Mouse (Mus musculus) kidney, postnatal 0 days (tissue): Measurements from ENCODE around the gene Pkp4. TPM values are rescaled to one million over a fixed set of nuclear protein-coding genes. Genes with fewer than 3 reads are reported as not detected.

Experiments used
- ATAC-seq: fragments of 200-750 bp; cut with Nextera tagmentation; replicated peaks from 2 replicates; pipeline ENCODE4 v1.8.0; 2017; ENCODE audit warnings: low read depth, moderate number of reproducible peaks, moderate TSS enrichment, moderate library complexity; ENCODE audit not compliant: low FRiP score
- DNase-seq: peaks from one replicate; pipeline ENCODE4 v3.0.0-alpha.2; 2016; ENCODE audit warnings: low spot score
- H3K27ac ChIP-seq: fragments of 300-500 bp; sonication (generic); 2 replicates; pipeline ENCODE4 v1.5.1; 2014; ENCODE audit warnings: mild to moderate bottlenecking
- H3K27me3 ChIP-seq: fragments of 300-500 bp; sonication (generic); 2 replicates; pipeline ENCODE4 v1.6.1; 2014; ENCODE audit warnings: low read length, mixed read lengths; ENCODE audit not compliant: insufficient read depth
- H3K36me3 ChIP-seq: fragments of 300-500 bp; sonication (generic); 2 replicates; pipeline ENCODE4 v1.6.1; 2014; ENCODE audit warnings: low read length, mixed read lengths; ENCODE audit not compliant: insufficient read depth
- H3K4me1 ChIP-seq: fragments of 300-500 bp; sonication (generic); replicated peaks from 2 replicates; pipeline ENCODE4 v1.6.1; 2014; ENCODE audit warnings: antibody characterized with exemption, low read length, mixed read lengths; ENCODE audit not compliant: insufficient read depth
- H3K4me2 ChIP-seq: fragments of 300-500 bp; sonication (generic); 2 replicates; pipeline ENCODE4 v1.6.1; 2014; ENCODE audit warnings: mild to moderate bottlenecking, low read length, moderate library complexity, mixed read lengths
- H3K4me3 ChIP-seq: fragments of 300-500 bp; sonication (generic); replicated peaks from 2 replicates; pipeline ENCODE4 v1.5.1; 2014; ENCODE audit warnings: low read depth, low read length
- H3K9ac ChIP-seq: fragments of 300-500 bp; sonication (generic); 2 replicates; pipeline ENCODE4 v1.6.1; 2014; ENCODE audit warnings: low read depth, low read length
- H3K9me3 ChIP-seq: fragments of 300-500 bp; sonication (generic); replicated peaks from 2 replicates; pipeline ENCODE4 v1.6.1; 2016; ENCODE audit warnings: low read length, inconsistent platforms, mixed read lengths
- CTCF ChIP-seq: IDR thresholded peaks from 2 replicates; pipeline ENCODE4 v1.5.1; 2016; ENCODE audit warnings: antibody characterized with exemption, low read depth, mild to moderate bottlenecking, moderate library complexity
- whole genome bisulfite sequencing: fragments of 180-500 bp; shearing (Covaris S2); extraction: QIAGEN DNeasy Blood & Tissue Kit; methylation state at CpG from one replicate; pipeline ENCODE4 v1.1.7; 2014; 5-methylcytosine and 5-hydroxymethylcytosine counted together
- polyA plus RNA-seq: library from polyadenylated mRNA; unstranded; fragments of >200 nt; fragmentation: Nextera tagmentation; extraction: Ambion mirVana; gene quantifications from 2 replicates; pipeline ENCODE4 v1.2.1, GENCODE M21; 2015

Gene Pkp4
- polyA plus RNA-seq, 1 experiment from 2014 or later = 20.2 TPM

GRCm38 (mm10) chr2:59199476-59199976 is 38.9 kb downstream of the Pkp4 start:
- Histone ChIP-seq H3K27ac (no peak overlapping the region), H3K4me2 (no peak overlapping the region), H3K4me1 (peaks cover 7% of the 10 kb centered on the region; the same call in 1 of the 2 replicates), H3K9ac (no peak overlapping the region), H3K4me3 (no peak overlapping the region), H3K27me3 (no peaks in the 10 kb centered on the region), H3K36me3 (no peaks in the 10 kb centered on the region), H3K9me3 (no peaks in the 10 kb centered on the region)
- WGBS = 90% methylated on average over 5 of the region's 5 CpGs
- DNase-seq (no peak), ATAC-seq (no peak)
- TF ChIP-seq CTCF = no peak

GRCm38 (mm10) chr2:59200511-59200910 is 39.9 kb downstream of the Pkp4 start:
- Histone ChIP-seq H3K4me1 (peaks cover 7% of the 10 kb centered on the region; the same call in 1 of the 2 replicates), H3K9ac (no peak overlapping the region), H3K27ac (0 out of 2 replicates have a peak overlapping the region, but pooled peaks have one; percentile 5), H3K36me3 (no peaks in the 10 kb centered on the region), H3K9me3 (no peaks in the 10 kb centered on the region), H3K4me2 (no peak overlapping the region), H3K4me3 (no peak overlapping the region), H3K27me3 (no peaks in the 10 kb centered on the region)
- ATAC-seq (no peak), DNase-seq (no peak)
- TF ChIP-seq CTCF = no peak
- 69% methylated on average over 3 of the region's 3 CpGs for WGBS

GRCm38 (mm10) chr2:59202930-59203329 is 42.3 kb downstream of the Pkp4 start:
- H3K9me3 ChIP-seq = no peaks in the 10 kb centered on the region
- TF ChIP-seq CTCF = no peak
- H3K9ac ChIP-seq = no peak overlapping the region
- H3K36me3 ChIP-seq = no peaks in the 10 kb centered on the region
- H3K4me2 ChIP-seq = no peak overlapping the region
- no peak overlapping the region for H3K27ac ChIP-seq
- H3K4me1 ChIP-seq = peaks cover 12% of the 10 kb centered on the region; the same call in 1 of the 2 replicates
- peak; percentile 25 for DNase-seq
- no peak for ATAC-seq
- H3K27me3 ChIP-seq = no peaks in the 10 kb centered on the region
- no peak overlapping the region for H3K4me3 ChIP-seq
- WGBS = 41% methylated on average over 5 of the region's 5 CpGs

GRCm38 (mm10) chr2:59203627-59204425 is 43.2 kb downstream of the Pkp4 start:
- Histone ChIP-seq H3K9me3 (no peaks in the 10 kb centered on the region), H3K4me1 (peaks cover 13% of the 10 kb centered on the region; the same call in 1 of the 2 replicates), H3K36me3 (no peaks in the 10 kb centered on the region), H3K27me3 (no peaks in the 10 kb centered on the region), H3K4me2 (no peak overlapping the region), H3K4me3 (no peak overlapping the region), H3K27ac (no peak overlapping the region), H3K9ac (no peak overlapping the region)
- TF ChIP-seq CTCF = no peak
- no peak for ATAC-seq
- DNase-seq = no peak
- 61% methylated on average over 3 of the region's 3 CpGs for WGBS

GRCm38 (mm10) chr2:59205092-59205491 is 44.4 kb downstream of the Pkp4 start:
- H3K9me3 ChIP-seq = no peaks in the 10 kb centered on the region
- H3K4me2 ChIP-seq = no peak overlapping the region
- H3K36me3 ChIP-seq = no peaks in the 10 kb centered on the region
- TF ChIP-seq CTCF = no peak
- no peak overlapping the region for H3K9ac ChIP-seq
- WGBS = 84% methylated on average over 9 of the region's 9 CpGs
- H3K27me3 ChIP-seq = no peaks in the 10 kb centered on the region
- ATAC-seq = no peak
- no peak overlapping the region for H3K4me3 ChIP-seq
- peaks cover 13% of the 10 kb centered on the region; the same call in 1 of the 2 replicates for H3K4me1 ChIP-seq
- no peak for DNase-seq
- H3K27ac ChIP-seq = no peak overlapping the region

- WGBS = 83% methylated on average over 2 of the region's 2 CpGs
- Histone ChIP-seq H3K9me3 (no peaks in the 10 kb centered on the region), H3K9ac (no peak overlapping the region), H3K27ac (no peak overlapping the region), H3K4me1 (peaks cover 13% of the 10 kb centered on the region; the same call in 1 of the 2 replicates), H3K36me3 (no peaks in the 10 kb centered on the region), H3K4me3 (no peak overlapping the region), H3K27me3 (no peaks in the 10 kb centered on the region), H3K4me2 (no peak overlapping the region)
- ATAC-seq (no peak), DNase-seq (no peak)
- TF ChIP-seq CTCF = no peak
Observed at GRCm38 (mm10) chr2:59206190-59206589, 45.5 kb downstream of the Pkp4 start.
